Comparison of ENCODE assay signal across 8 mouse cellular contexts in genomic region chr15:82917207-82917844, GRCm38 (mm10).
DNase-seq lines count a peak whose midpoint lies in the region; ATAC-seq and TF ChIP-seq lines count a peak whose summit lies in the region.

No protein-coding gene starts in this region.

- intact Hi-C loops in left cerebral cortex, adult 2 months (cut with DNase I): no loop called here

- peak overlapping the region; percentile 28 for H3K4me3 ChIP-seq in left cerebral cortex, adult 2 months
- H3K4me3 ChIP-seq in forebrain, embryonic 16.5 days (replicated peaks; ENCODE audit: low read length): peak overlapping the region; percentile 25
- peak overlapping the region; percentile 49 for H3K4me3 ChIP-seq in layer of hippocampus, adult 2 months
- peak overlapping the region; percentile 21; the same call in 1 of the 2 replicates for H3K4me3 ChIP-seq in neural tube, embryonic 15.5 days (replicated peaks)

- peak overlapping the region; percentile 51 for H3K9ac ChIP-seq in forebrain, embryonic 16.5 days (replicated peaks; ENCODE audit: low read depth, low read length)
- 0 out of 2 replicates have a peak overlapping the region, but pooled peaks have one; percentile 38 for H3K9ac ChIP-seq in neural tube, embryonic 15.5 days (replicated peaks)

- TF ChIP-seq CTCF in left cerebral cortex, adult 2 months (IDR thresholded peaks at IDR 0.05): peak; percentile 6
- TF ChIP-seq CTCF in layer of hippocampus, adult 2 months (conservative IDR thresholded peaks at IDR 0.05): peak; percentile 45

- no peaks in the 10 kb centered on the region for H3K27me3 ChIP-seq in forebrain, embryonic 16.5 days (replicated peaks; ENCODE audit: control insufficient read depth, insufficient read depth, low read length)
- peaks cover 27% of the 10 kb centered on the region for H3K27me3 ChIP-seq in neural tube, embryonic 15.5 days (replicated peaks)

- peaks cover 56% of the 10 kb centered on the region for H3K4me1 ChIP-seq in forebrain, embryonic 16.5 days (replicated peaks; ENCODE audit: control insufficient read depth, insufficient read depth, low read length)
- H3K4me1 ChIP-seq in neural tube, embryonic 15.5 days: peaks cover 80% of the 10 kb centered on the region

- peak overlapping the region; percentile 57 for H3K27ac ChIP-seq in left cerebral cortex, adult 2 months
- peak overlapping the region; percentile 90 for H3K27ac ChIP-seq in forebrain, embryonic 16.5 days (ENCODE audit: low read length)
- peak overlapping the region; percentile 91 for H3K27ac ChIP-seq in layer of hippocampus, adult 2 months
- peak overlapping the region; percentile 85 for H3K27ac ChIP-seq in neural tube, embryonic 15.5 days (replicated peaks)

- ATAC-seq in forebrain, embryonic 16.5 days: peak; percentile 54
- ATAC-seq in neural tube, embryonic 15.5 days (ENCODE audit: low FRiP score): peak; percentile 49
- no peak for ATAC-seq in CD4-positive, CD25-positive, alpha-beta regulatory T cell, adult 4 months

- no peaks in the 10 kb centered on the region for H3K36me3 ChIP-seq in forebrain, embryonic 16.5 days (ENCODE audit: control insufficient read depth, insufficient read depth)
- no peaks in the 10 kb centered on the region for H3K36me3 ChIP-seq in neural tube, embryonic 15.5 days

- H3K9me3 ChIP-seq in forebrain, embryonic 16.5 days (ENCODE audit: control insufficient read depth, low read length): no peaks in the 10 kb centered on the region
- no peaks in the 10 kb centered on the region for H3K9me3 ChIP-seq in neural tube, embryonic 15.5 days (replicated peaks)

- WGBS in forebrain, embryonic 16.5 days: 7% methylated on average over 28 of the region's 28 CpGs
- 13% methylated on average over 28 of the region's 28 CpGs for WGBS in neural tube, embryonic 15.5 days

- H3K4me2 ChIP-seq in forebrain, embryonic 16.5 days (ENCODE audit: low read length): peak overlapping the region; percentile 58
- H3K4me2 ChIP-seq in neural tube, embryonic 15.5 days: peak overlapping the region; percentile 54

- DNase-seq in left cerebral cortex, adult 2 months (ENCODE audit: extremely low spot score in 1 of 2, low spot score in 2 of 2): peak; percentile 72 to 76
- no peak for DNase-seq in left cerebral cortex, adult 9 months (ENCODE audit: low spot score in 2 of 2)
- DNase-seq in layer of hippocampus, adult 2 months (ENCODE audit: low spot score in 2 of 2): peak; percentile 80 to 86
- DNase-seq in liver: no peak
- DNase-seq in adrenal gland, postnatal 14 days: no peak

Comparison
In these comparisons a context has a peak if more than half of its experiments do, and no peak if none do; other contexts are left out.
1. DNase-seq: peak in left cerebral cortex, adult 2 months (2 of 2) and layer of hippocampus, adult 2 months (2 of 2); none in left cerebral cortex, adult 9 months (0 of 2), liver (single experiment) and adrenal gland, postnatal 14 days (single experiment).
2. Peak in every context shown above with its lines, with median percentiles within 50 percentile points of each other: H3K27ac ChIP-seq and H3K4me3 ChIP-seq.